8 mouse cellular contexts compared by ENCODE assay signal in the genomic region with DNA sequence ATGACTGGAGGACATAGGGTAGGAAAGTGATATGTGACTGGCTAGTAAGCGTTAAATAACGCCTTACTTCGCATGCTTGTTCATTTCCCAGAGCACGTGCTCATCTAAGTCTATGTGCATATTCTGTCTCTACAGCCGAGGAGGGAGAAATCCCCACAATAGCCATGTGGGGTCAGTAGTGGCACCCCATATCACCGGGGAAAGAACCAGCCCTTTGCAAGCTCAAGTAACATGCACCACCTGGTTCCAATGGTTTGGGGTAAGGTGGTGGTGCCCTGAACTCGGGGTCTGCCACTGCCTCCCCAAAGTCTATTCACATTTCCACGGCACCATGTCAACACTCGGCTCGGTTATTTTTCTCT.
DNase-seq lines count a peak whose midpoint lies in the region; ATAC-seq lines count a peak whose summit lies in the region.

No protein-coding gene starts in this region.

- H3K4me3 ChIP-seq in embryonic facial prominence, embryonic 11.5 days (ENCODE audit: low read depth, low read length): no peak overlapping the region
- no peak overlapping the region for H3K4me3 ChIP-seq in heart, embryonic 10.5 days

- no peaks in the 10 kb centered on the region for H3K4me1 ChIP-seq in embryonic facial prominence, embryonic 11.5 days (ENCODE audit: control insufficient read depth, insufficient read depth, low read length)
- peaks cover 31% of the 10 kb centered on the region for H3K4me1 ChIP-seq in heart, embryonic 10.5 days

- H3K36me3 ChIP-seq in embryonic facial prominence, embryonic 11.5 days (replicated peaks; ENCODE audit: control insufficient read depth, insufficient read depth, low read depth, low read length): no peaks in the 10 kb centered on the region
- H3K36me3 ChIP-seq in heart, embryonic 10.5 days: peaks cover 24% of the 10 kb centered on the region

- ATAC-seq in embryonic facial prominence, embryonic 11.5 days (replicated peaks; ENCODE audit: insufficient number of reproducible peaks, low FRiP score, low TSS enrichment, low read depth): no peak

- no peak overlapping the region for H3K27ac ChIP-seq in embryonic facial prominence, embryonic 11.5 days (replicated peaks; ENCODE audit: low read depth, low read length)
- H3K27ac ChIP-seq in heart, embryonic 10.5 days: no peak overlapping the region

- no peaks in the 10 kb centered on the region for H3K9me3 ChIP-seq in embryonic facial prominence, embryonic 11.5 days (replicated peaks; ENCODE audit: control insufficient read depth, low read length)
- H3K9me3 ChIP-seq in heart, embryonic 10.5 days: no peaks in the 10 kb centered on the region

- H3K27me3 ChIP-seq in embryonic facial prominence, embryonic 11.5 days (ENCODE audit: control insufficient read depth, insufficient read depth, low read length): no peaks in the 10 kb centered on the region
- no peaks in the 10 kb centered on the region for H3K27me3 ChIP-seq in heart, embryonic 10.5 days (ENCODE audit: insufficient read depth, poor library complexity, severe bottlenecking)

- peak; percentile 7 for DNase-seq in kidney, adult 11 months
- no peak for DNase-seq in kidney, postnatal 10 days
- DNase-seq in 416B (ENCODE audit: low read depth) (peak; percentile 49), R1 (ENCODE audit: low read depth, low spot score) (peak; percentile 79)
- DNase-seq in embryonic facial prominence, embryonic 11.5 days (ENCODE audit: low spot score): peak; percentile 40
- DNase-seq in lung, postnatal 10 days: peak; percentile 24
- DNase-seq in heart, embryonic 10.5 days (ENCODE audit: low spot score): no peak
- DNase-seq in spleen, postnatal 36 days (ENCODE audit: low spot score in 2 of 2): no peak

- H3K4me2 ChIP-seq in embryonic facial prominence, embryonic 11.5 days (ENCODE audit: low read depth, low read length): no peak overlapping the region

- WGBS in embryonic facial prominence, embryonic 11.5 days: 58% methylated on average over 10 of the region's 10 CpGs
- 60% methylated on average over 10 of the region's 10 CpGs for WGBS in heart, embryonic 10.5 days

- H3K9ac ChIP-seq in embryonic facial prominence, embryonic 11.5 days (replicated peaks; ENCODE audit: low read length): no peak overlapping the region

Comparison
In these comparisons a context has a peak if more than half of its experiments do, and no peak if none do; other contexts are left out.
1. DNase-seq: peak in kidney, adult 11 months (single experiment), 416B (single experiment), R1 (single experiment), embryonic facial prominence, embryonic 11.5 days (single experiment) and lung, postnatal 10 days (single experiment); none in kidney, postnatal 10 days (single experiment), heart, embryonic 10.5 days (single experiment) and spleen, postnatal 36 days (0 of 2).